Mouse (Mus musculus): ENCODE data around the gene Mettl1. TPM values are rescaled to one million over a fixed set of nuclear protein-coding genes. Genes with fewer than 3 reads are reported as not detected.

The Mettl1 gene
- polyA plus RNA-seq, 1 experiment = 31.3 TPM

GRCm38 (mm10) chr10:127080901-127081780 lies 39.9 kb downstream of the Mettl1 start:
- TF ChIP-seq MAX (IDR thresholded peaks at IDR 0.05) (no peak), MYOG (IDR thresholded peaks at IDR 0.05; ENCODE audit: control insufficient read depth, extremely low read depth, insufficient read length) (no peak)
- no peak overlapping the region for H3K4me3 ChIP-seq (ENCODE audit: insufficient read depth, poor library complexity, severe bottlenecking)
- no peaks in the 10 kb centered on the region for H3K36me3 ChIP-seq (ENCODE audit: control insufficient read depth, insufficient read depth)
- H3K79me3 ChIP-seq (ENCODE audit: low read depth) = no peaks in the 10 kb centered on the region
- peaks cover 4% of the 10 kb centered on the region for H3K27me3 ChIP-seq (ENCODE audit: control insufficient read depth, insufficient read depth, insufficient read length)
- H3ac ChIP-seq (ENCODE audit: control insufficient read depth, insufficient read length, low read depth) = peak overlapping the region; percentile 32
- H3K79me2 ChIP-seq (ENCODE audit: control insufficient read depth, insufficient read depth) = no peaks in the 10 kb centered on the region

DNA sequence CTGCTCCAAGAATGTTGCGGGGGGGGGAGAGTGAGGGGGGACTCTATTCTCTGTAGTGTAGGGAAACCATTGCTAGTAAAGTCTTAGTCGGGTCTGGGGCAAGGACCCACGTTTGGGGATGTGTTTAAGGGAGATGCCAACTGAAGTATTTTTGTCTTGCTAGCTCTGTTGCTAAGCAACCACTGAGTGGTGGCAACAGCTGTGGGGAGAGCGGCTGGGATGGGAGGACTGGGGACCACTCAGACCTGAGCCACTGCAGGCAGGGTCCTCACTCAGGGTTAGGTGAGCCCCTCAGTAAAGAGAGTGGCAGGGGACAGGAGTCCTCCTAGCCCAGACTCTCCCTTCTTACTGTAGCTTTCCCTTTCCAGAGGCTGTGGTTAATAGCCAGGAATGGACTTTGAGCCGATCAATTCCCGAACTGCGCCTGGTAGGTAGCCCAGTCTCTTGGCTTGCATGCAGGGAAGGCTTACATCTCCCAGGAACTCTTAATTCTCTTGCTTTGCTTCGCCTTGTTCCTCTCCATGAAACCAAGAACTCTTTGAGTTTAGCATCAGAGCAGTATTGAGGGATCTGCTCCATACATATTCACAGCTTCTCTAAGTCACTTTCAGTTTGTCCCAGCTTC lies 40.9 kb downstream of the Mettl1 start:
- peak; percentile 94 for TF ChIP-seq MYOD1 (IDR thresholded peaks at IDR 0.05; ENCODE audit: control insufficient read depth, insufficient read length, low read depth)
- TF ChIP-seq USF1 (IDR thresholded peaks at IDR 0.05; ENCODE audit: low read depth) = no peak
- no peaks in the 10 kb centered on the region for H3K36me3 ChIP-seq (ENCODE audit: control insufficient read depth, insufficient read depth)
- no peaks in the 10 kb centered on the region for H3K79me3 ChIP-seq (ENCODE audit: low read depth)
- no peak overlapping the region for H3ac ChIP-seq (ENCODE audit: control insufficient read depth, insufficient read length, low read depth)
- H3K27me3 ChIP-seq (ENCODE audit: control insufficient read depth, insufficient read depth, insufficient read length) = peaks cover 4% of the 10 kb centered on the region
- no peak overlapping the region for H3K4me3 ChIP-seq (ENCODE audit: insufficient read depth, poor library complexity, severe bottlenecking)
- no peaks in the 10 kb centered on the region for H3K79me2 ChIP-seq (ENCODE audit: control insufficient read depth, insufficient read depth)

DNA sequence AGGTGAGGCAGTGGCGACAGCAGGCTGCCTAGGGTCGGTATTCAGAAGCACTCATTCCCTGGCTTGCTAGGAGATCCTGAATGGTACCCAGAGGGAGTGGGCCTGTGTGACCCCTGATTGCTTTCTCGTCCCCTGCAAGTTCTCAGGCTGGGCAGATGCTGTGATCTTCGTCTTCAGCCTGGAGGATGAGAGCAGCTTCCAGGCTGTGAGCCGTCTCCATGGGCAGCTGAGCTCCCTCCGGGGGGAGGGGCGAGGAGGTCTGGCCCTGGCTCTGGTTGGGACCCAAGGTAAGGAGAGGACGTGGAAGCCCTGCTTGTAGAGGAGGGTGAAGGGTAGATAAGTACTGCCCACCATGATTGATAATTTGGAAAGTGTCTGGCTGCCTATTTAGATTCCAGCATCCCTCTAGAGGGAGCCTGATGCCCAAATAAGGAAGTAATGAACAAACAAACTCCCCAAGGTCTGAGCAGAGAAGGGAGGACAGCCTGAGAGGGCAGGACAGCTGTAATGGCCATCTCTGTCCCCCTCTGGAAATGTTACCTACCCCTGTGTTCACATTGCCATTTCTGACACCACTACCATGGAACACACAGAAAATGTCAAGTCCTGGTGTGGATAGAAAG lies 42.2 kb downstream of the Mettl1 start:
- peaks cover 4% of the 10 kb centered on the region for H3K27me3 ChIP-seq (ENCODE audit: control insufficient read depth, insufficient read depth, insufficient read length)
- no peak overlapping the region for H3ac ChIP-seq (ENCODE audit: control insufficient read depth, insufficient read length, low read depth)
- no peak overlapping the region for H3K4me3 ChIP-seq (ENCODE audit: insufficient read depth, poor library complexity, severe bottlenecking)

DNA sequence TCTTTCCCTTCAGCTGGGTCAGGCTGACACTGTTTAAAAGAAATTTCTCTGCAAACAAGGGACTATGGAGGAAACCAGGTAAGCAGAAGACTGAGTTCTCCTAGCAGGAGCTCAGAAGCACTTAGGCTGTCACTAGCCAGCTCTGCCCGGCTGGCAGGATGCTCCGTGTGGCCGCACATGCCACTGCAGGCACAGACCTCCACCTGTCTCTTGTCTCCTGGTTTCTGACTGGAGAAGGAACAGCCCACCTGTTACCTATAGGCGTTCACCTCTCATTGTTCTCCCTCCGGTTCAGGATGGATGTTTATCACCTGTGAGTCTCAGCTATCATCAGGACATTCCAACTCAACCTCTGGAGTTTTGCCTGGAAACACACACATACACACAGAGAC lies 42.7 kb downstream of the Mettl1 start:
- H3ac ChIP-seq (ENCODE audit: control insufficient read depth, insufficient read length, low read depth) = no peak overlapping the region
- no peaks in the 10 kb centered on the region for H3K79me2 ChIP-seq (ENCODE audit: control insufficient read depth, insufficient read depth)
- no peaks in the 10 kb centered on the region for H3K36me3 ChIP-seq (ENCODE audit: control insufficient read depth, insufficient read depth)
- no peak overlapping the region for H3K4me3 ChIP-seq (ENCODE audit: insufficient read depth, poor library complexity, severe bottlenecking)
- TF ChIP-seq MAX (IDR thresholded peaks at IDR 0.05) (no peak), USF1 (IDR thresholded peaks at IDR 0.05; ENCODE audit: low read depth) (no peak), CTCF (IDR thresholded peaks at IDR 0.05; ENCODE audit: control insufficient read depth, insufficient read depth, insufficient read length) (no peak), FOSL1 (IDR thresholded peaks at IDR 0.05; ENCODE audit: insufficient read depth, low read length, poor library complexity, severe bottlenecking) (no peak), MYOG (IDR thresholded peaks at IDR 0.05; ENCODE audit: control insufficient read depth, extremely low read depth, insufficient read length) (no peak), CEBPB (IDR thresholded peaks at IDR 0.05; ENCODE audit: low read depth) (no peak), MYOD1 (IDR thresholded peaks at IDR 0.05; ENCODE audit: control insufficient read depth, insufficient read length, low read depth) (no peak)
- H3K27me3 ChIP-seq (ENCODE audit: control insufficient read depth, insufficient read depth, insufficient read length) = peaks cover 4% of the 10 kb centered on the region
- no peaks in the 10 kb centered on the region for H3K79me3 ChIP-seq (ENCODE audit: low read depth)

More for the DNA sequence above, 42.2 kb downstream of the Mettl1 start:
- Histone ChIP-seq H3K79me2 (ENCODE audit: control insufficient read depth, insufficient read depth) (no peaks in the 10 kb centered on the region), H3K36me3 (ENCODE audit: control insufficient read depth, insufficient read depth) (no peaks in the 10 kb centered on the region), H3K79me3 (ENCODE audit: low read depth) (no peaks in the 10 kb centered on the region)
- TF ChIP-seq MYOD1 (IDR thresholded peaks at IDR 0.05; ENCODE audit: control insufficient read depth, insufficient read length, low read depth) = no peak

DNA sequence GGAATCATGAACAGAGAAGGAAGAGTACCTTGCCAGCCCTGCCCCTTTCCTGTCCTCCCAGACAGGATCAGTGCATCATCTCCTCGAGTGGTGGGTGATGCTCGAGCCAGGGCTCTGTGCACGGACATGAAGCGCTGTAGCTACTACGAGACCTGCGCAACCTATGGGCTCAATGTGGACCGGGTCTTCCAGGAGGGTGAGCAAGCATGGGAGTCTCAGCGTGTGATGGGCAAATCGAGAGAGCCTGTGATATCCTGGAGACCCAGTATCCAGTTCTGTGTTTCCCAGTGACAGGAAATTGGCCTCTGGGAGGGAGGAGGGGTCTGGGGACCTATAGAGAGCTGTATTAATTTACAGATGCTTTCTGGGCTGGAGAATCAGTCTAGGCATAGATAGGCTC lies 43.8 kb downstream of the Mettl1 start:
- no peaks in the 10 kb centered on the region for H3K79me2 ChIP-seq (ENCODE audit: control insufficient read depth, insufficient read depth)
- H3K4me3 ChIP-seq (ENCODE audit: insufficient read depth, poor library complexity, severe bottlenecking) = no peak overlapping the region
- no peaks in the 10 kb centered on the region for H3K36me3 ChIP-seq (ENCODE audit: control insufficient read depth, insufficient read depth)
- H3ac ChIP-seq (ENCODE audit: control insufficient read depth, insufficient read length, low read depth) = no peak overlapping the region
- peaks cover 3% of the 10 kb centered on the region for H3K27me3 ChIP-seq (ENCODE audit: control insufficient read depth, insufficient read depth, insufficient read length)
- no peaks in the 10 kb centered on the region for H3K79me3 ChIP-seq (ENCODE audit: low read depth)
- no peak for TF ChIP-seq MAX (IDR thresholded peaks at IDR 0.05)
- TF ChIP-seq FOSL1 (IDR thresholded peaks at IDR 0.05; ENCODE audit: insufficient read depth, low read length, poor library complexity, severe bottlenecking) = no peak
- TF ChIP-seq CEBPB (IDR thresholded peaks at IDR 0.05; ENCODE audit: low read depth) = no peak
- no peak for TF ChIP-seq MYOD1 (IDR thresholded peaks at IDR 0.05; ENCODE audit: control insufficient read depth, insufficient read length, low read depth)
- TF ChIP-seq CTCF (IDR thresholded peaks at IDR 0.05; ENCODE audit: control insufficient read depth, insufficient read depth, insufficient read length) = no peak
- TF ChIP-seq MYOG (IDR thresholded peaks at IDR 0.05; ENCODE audit: control insufficient read depth, extremely low read depth, insufficient read length) = no peak
- TF ChIP-seq USF1 (IDR thresholded peaks at IDR 0.05; ENCODE audit: low read depth) = no peak

DNA sequence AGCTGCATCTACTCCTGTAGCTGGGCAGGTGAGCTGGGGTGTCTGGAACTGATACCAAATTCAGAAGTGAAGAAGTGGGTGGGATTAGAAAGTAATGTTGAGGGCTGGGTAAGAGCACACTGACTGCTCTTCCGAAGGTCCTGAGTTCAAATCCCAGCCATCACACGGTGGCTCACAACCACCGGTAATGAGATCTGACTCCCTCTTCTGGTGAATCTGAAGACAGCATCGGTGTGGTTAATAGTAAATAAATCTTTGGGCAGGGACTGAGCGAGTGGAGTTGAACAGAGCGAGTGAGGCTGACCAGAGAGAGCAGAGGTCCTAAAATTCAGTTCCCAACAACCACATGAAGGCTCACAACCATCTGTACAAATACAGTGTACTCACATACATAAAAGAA lies 44.4 kb downstream of the Mettl1 start:
- no peaks in the 10 kb centered on the region for H3K79me3 ChIP-seq (ENCODE audit: low read depth)
- no peak overlapping the region for H3K4me3 ChIP-seq (ENCODE audit: insufficient read depth, poor library complexity, severe bottlenecking)
- H3K79me2 ChIP-seq (ENCODE audit: control insufficient read depth, insufficient read depth) = no peaks in the 10 kb centered on the region
- no peak overlapping the region for H3ac ChIP-seq (ENCODE audit: control insufficient read depth, insufficient read length, low read depth)
- H3K36me3 ChIP-seq (ENCODE audit: control insufficient read depth, insufficient read depth) = no peaks in the 10 kb centered on the region
- TF ChIP-seq MYOD1 (IDR thresholded peaks at IDR 0.05; ENCODE audit: control insufficient read depth, insufficient read length, low read depth) (no peak), MYOG (IDR thresholded peaks at IDR 0.05; ENCODE audit: control insufficient read depth, extremely low read depth, insufficient read length) (no peak), FOSL1 (IDR thresholded peaks at IDR 0.05; ENCODE audit: insufficient read depth, low read length, poor library complexity, severe bottlenecking) (no peak), CTCF (IDR thresholded peaks at IDR 0.05; ENCODE audit: control insufficient read depth, insufficient read depth, insufficient read length) (no peak), USF1 (IDR thresholded peaks at IDR 0.05; ENCODE audit: low read depth) (no peak), MAX (IDR thresholded peaks at IDR 0.05) (no peak), CEBPB (IDR thresholded peaks at IDR 0.05; ENCODE audit: low read depth) (no peak)
- no peaks in the 10 kb centered on the region for H3K27me3 ChIP-seq (ENCODE audit: control insufficient read depth, insufficient read depth, insufficient read length)
